ENCODE assay signal across 8 mouse cellular contexts in the genomic region with DNA sequence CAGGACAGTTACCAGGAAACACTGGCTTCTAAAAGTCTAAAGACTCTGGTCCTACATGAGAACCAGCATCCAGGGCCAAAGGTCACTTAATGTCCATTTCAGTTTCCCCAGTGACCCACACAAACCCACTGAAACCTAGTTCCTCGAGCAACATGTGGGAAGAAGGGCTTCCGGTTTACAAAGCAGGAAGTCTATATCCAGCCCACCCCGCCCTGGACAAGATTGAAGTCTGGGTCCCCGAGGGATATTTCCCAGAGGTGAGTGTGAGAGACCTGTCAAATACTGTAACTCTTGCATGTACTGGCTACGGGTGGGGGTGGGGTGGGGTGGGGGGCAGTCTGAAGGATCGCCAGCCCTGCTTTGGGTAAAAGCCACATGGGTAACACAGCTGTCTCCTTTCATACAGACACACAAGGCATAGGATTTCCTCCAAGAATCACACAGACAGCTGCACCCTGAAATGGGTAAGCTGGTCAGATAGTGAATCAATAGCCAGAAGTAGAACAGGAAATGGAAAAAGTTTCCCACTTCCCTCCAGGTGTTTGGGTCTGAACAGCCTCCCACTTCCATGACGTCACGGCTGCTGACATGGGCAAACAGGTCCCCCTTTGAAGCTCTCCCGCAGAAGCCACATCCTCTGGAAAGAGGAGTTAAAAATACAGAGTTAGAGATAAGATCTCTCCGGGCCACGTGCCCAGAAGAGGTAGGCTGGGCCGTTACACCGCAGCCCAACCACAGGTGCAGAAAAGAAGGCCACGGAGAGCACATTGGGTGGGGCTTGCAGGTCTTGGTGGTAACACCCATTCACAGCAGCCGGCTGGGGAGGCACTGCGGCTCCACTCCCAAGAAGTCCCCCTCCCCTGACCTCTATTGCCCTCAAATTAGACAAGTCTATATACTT. TPM values are rescaled to one million over a fixed set of nuclear protein-coding genes. Genes with fewer than 3 reads are reported as not detected.
A peak's percentile ranks its signal among the peaks of the same experiment; 100 is the strongest.
DNase-seq lines count a peak whose midpoint lies in the region; ATAC-seq and TF ChIP-seq lines count a peak whose summit lies in the region.

No protein-coding gene starts in this region.

- TF ChIP-seq POLR2A in liver, adult 2 months (IDR thresholded peaks at IDR 0.05; ENCODE audit: extremely low read depth, insufficient read depth, low read length), result no peak

- peak; percentile 5; the same call in 1 of the 2 replicates for ATAC-seq in forebrain, embryonic 14.5 days
- no peak for ATAC-seq in forebrain, embryonic 16.5 days
- ATAC-seq in hindbrain, embryonic 13.5 days (ENCODE audit: low FRiP score), result no peak
- ATAC-seq in neutrophil, adult 5-6 weeks (ENCODE audit: extremely low read depth, insufficient number of reproducible peaks, low FRiP score, poor library complexity, severe bottlenecking), result peak; percentile 60

- no peak overlapping the region for H3K9ac ChIP-seq in forebrain, embryonic 14.5 days (ENCODE audit: low read length)
- no peak overlapping the region for H3K9ac ChIP-seq in forebrain, embryonic 16.5 days (replicated peaks; ENCODE audit: low read depth, low read length)
- H3K9ac ChIP-seq in hindbrain, embryonic 13.5 days, result no peak overlapping the region
- H3K9ac ChIP-seq in liver, adult 2 months (ENCODE audit: low read depth, low read length), result peak overlapping the region; percentile 26; the same call in 1 of the 2 replicates

- H3K9me3 ChIP-seq in forebrain, embryonic 14.5 days (replicated peaks; ENCODE audit: control insufficient read depth, low read length), result no peaks in the 10 kb centered on the region
- no peaks in the 10 kb centered on the region for H3K9me3 ChIP-seq in forebrain, embryonic 16.5 days (ENCODE audit: control insufficient read depth, low read length)
- no peaks in the 10 kb centered on the region for H3K9me3 ChIP-seq in embryonic facial prominence, embryonic 10.5 days
- H3K9me3 ChIP-seq in hindbrain, embryonic 13.5 days, result no peaks in the 10 kb centered on the region

- H3K27ac ChIP-seq in forebrain, embryonic 14.5 days (ENCODE audit: low read depth, low read length), result no peak overlapping the region
- no peak overlapping the region for H3K27ac ChIP-seq in forebrain, embryonic 16.5 days (ENCODE audit: low read length)
- no peak overlapping the region; the same call in 1 of the 2 replicates for H3K27ac ChIP-seq in embryonic facial prominence, embryonic 10.5 days (replicated peaks)
- no peak overlapping the region for H3K27ac ChIP-seq in hindbrain, embryonic 13.5 days
- H3K27ac ChIP-seq in liver, adult 2 months (replicated peaks; ENCODE audit: insufficient read depth, low read depth, low read length), result no peak overlapping the region

- no peak overlapping the region for H3K4me2 ChIP-seq in forebrain, embryonic 14.5 days (ENCODE audit: low read length)
- H3K4me2 ChIP-seq in forebrain, embryonic 16.5 days (ENCODE audit: low read length), result no peak overlapping the region
- H3K4me2 ChIP-seq in hindbrain, embryonic 13.5 days, result peak overlapping the region; percentile 61; the same call in 1 of the 2 replicates

- no peaks in the 10 kb centered on the region for H3K36me3 ChIP-seq in forebrain, embryonic 14.5 days (ENCODE audit: control insufficient read depth, insufficient read depth, low read length)
- no peaks in the 10 kb centered on the region for H3K36me3 ChIP-seq in forebrain, embryonic 16.5 days (ENCODE audit: control insufficient read depth, insufficient read depth)
- no peaks in the 10 kb centered on the region for H3K36me3 ChIP-seq in embryonic facial prominence, embryonic 10.5 days (replicated peaks)
- H3K36me3 ChIP-seq in hindbrain, embryonic 13.5 days, result no peaks in the 10 kb centered on the region
- H3K36me3 ChIP-seq in liver, adult 2 months (ENCODE audit: control insufficient read depth, insufficient read depth, low read length), result no peaks in the 10 kb centered on the region

- 58% methylated on average over 16 of the region's 16 CpGs for WGBS in forebrain, embryonic 14.5 days
- 54% methylated on average over 16 of the region's 16 CpGs for WGBS in forebrain, embryonic 16.5 days
- WGBS in embryonic facial prominence, embryonic 10.5 days, result 54% methylated on average over 16 of the region's 16 CpGs
- 59% methylated on average over 16 of the region's 16 CpGs for WGBS in hindbrain, embryonic 13.5 days
- WGBS in liver, adult 2 months, result 17% methylated on average over 16 of the region's 16 CpGs

- peaks cover 13% of the 10 kb centered on the region for H3K4me1 ChIP-seq in forebrain, embryonic 14.5 days (ENCODE audit: control insufficient read depth, insufficient read depth, low read length)
- peaks cover 14% of the 10 kb centered on the region for H3K4me1 ChIP-seq in forebrain, embryonic 16.5 days (replicated peaks; ENCODE audit: control insufficient read depth, insufficient read depth, low read length)
- peaks cover 30% of the 10 kb centered on the region for H3K4me1 ChIP-seq in embryonic facial prominence, embryonic 10.5 days
- peaks cover 39% of the 10 kb centered on the region for H3K4me1 ChIP-seq in hindbrain, embryonic 13.5 days (replicated peaks)
- H3K4me1 ChIP-seq in liver, adult 2 months (ENCODE audit: control insufficient read depth, insufficient read depth, low read length), result peaks cover 3% of the 10 kb centered on the region; the same call in 1 of the 2 replicates

- no peak for DNase-seq in forebrain, embryonic 14.5 days (ENCODE audit: low spot score)
- no peak for DNase-seq in embryonic facial prominence, embryonic 10.5 days (ENCODE audit: low spot score)
- DNase-seq in liver, adult 2 months (ENCODE audit: extremely low read depth, low read depth, low spot score), result peak; percentile 65
- DNase-seq in urinary bladder, postnatal 25 days (ENCODE audit: low spot score), result peak; percentile 54
- no peak for DNase-seq in frontal cortex, postnatal 14 days (ENCODE audit: low spot score in 2 of 2)

- no peak overlapping the region for H3K4me3 ChIP-seq in forebrain, embryonic 14.5 days (ENCODE audit: low read depth, low read length)
- H3K4me3 ChIP-seq in forebrain, embryonic 16.5 days (replicated peaks; ENCODE audit: low read length), result no peak overlapping the region
- H3K4me3 ChIP-seq in embryonic facial prominence, embryonic 10.5 days, result peak overlapping the region; percentile 55
- no peak overlapping the region for H3K4me3 ChIP-seq in hindbrain, embryonic 13.5 days
- H3K4me3 ChIP-seq in liver, adult 2 months (ENCODE audit: insufficient read depth, low read depth, low read length), result peak overlapping the region; percentile 23; the same call in 1 of the 2 replicates

- TF ChIP-seq CTCF in liver, adult 2 months (IDR thresholded peaks at IDR 0.05; ENCODE audit: low read depth, low read length), result no peak

- H3K79me2 ChIP-seq in liver, adult 2 months (ENCODE audit: control insufficient read depth, insufficient read depth, low read length), result no peaks in the 10 kb centered on the region

- H3K27me3 ChIP-seq in forebrain, embryonic 14.5 days (replicated peaks; ENCODE audit: control insufficient read depth, insufficient read depth, low read length), result no peaks in the 10 kb centered on the region
- no peaks in the 10 kb centered on the region for H3K27me3 ChIP-seq in forebrain, embryonic 16.5 days (replicated peaks; ENCODE audit: control insufficient read depth, insufficient read depth, low read length)
- peaks cover 10% of the 10 kb centered on the region; the same call in 1 of the 2 replicates for H3K27me3 ChIP-seq in embryonic facial prominence, embryonic 10.5 days (replicated peaks; ENCODE audit: low read depth, poor library complexity, severe bottlenecking)
- H3K27me3 ChIP-seq in hindbrain, embryonic 13.5 days, result 0 out of 2 replicates have a peak, but pooled peaks cover 5% of the 10 kb centered on the region
- H3K27me3 ChIP-seq in liver, adult 2 months (ENCODE audit: control insufficient read depth, insufficient read depth, low read length), result no peaks in the 10 kb centered on the region

RNA-seq across cellular contexts. Expression of gene Dad1, which starts 26.7 kb away (rescaled TPM):
- polyA plus RNA-seq in forebrain, embryonic 14.5 days (2014; fragmentation: Nextera tagmentation; extraction: Ambion mirVana), result 310 and 372 TPM in 2 replicates
- polyA plus RNA-seq in forebrain, embryonic 16.5 days (2015; fragmentation: Nextera tagmentation; extraction: Ambion mirVana), result 290 and 292 TPM in 2 replicates
- 229 and 238 TPM in 2 replicates for polyA plus RNA-seq in embryonic facial prominence, embryonic 10.5 days (2016; fragmentation: Nextera tagmentation; extraction: Ambion mirVana)
- 343 and 348 TPM in 2 replicates for polyA plus RNA-seq in hindbrain, embryonic 13.5 days (2015; fragmentation: Nextera tagmentation; extraction: Ambion mirVana)
- 39.4 and 57.1 TPM in 2 replicates for total RNA-seq in liver, adult 2 months (2014; rRNA removed)
- 546 and 638 TPM in 2 replicates for polyA plus RNA-seq in liver, adult 2 months (2012; rRNA removed)
- total RNA-seq in neutrophil, adult 5-6 weeks (2017), result 50.7 and 51.7 TPM in 2 replicates

RNA-seq across cellular contexts. Expression of gene Abhd4, which starts 26.8 kb away (rescaled TPM):
- polyA plus RNA-seq in forebrain, embryonic 14.5 days (2014; fragmentation: Nextera tagmentation; extraction: Ambion mirVana), result 61.7 and 63.6 TPM in 2 replicates
- polyA plus RNA-seq in forebrain, embryonic 16.5 days (2015; fragmentation: Nextera tagmentation; extraction: Ambion mirVana), result 50.2 and 55.1 TPM in 2 replicates
- 37.3 and 39.9 TPM in 2 replicates for polyA plus RNA-seq in embryonic facial prominence, embryonic 10.5 days (2016; fragmentation: Nextera tagmentation; extraction: Ambion mirVana)
- polyA plus RNA-seq in hindbrain, embryonic 13.5 days (2015; fragmentation: Nextera tagmentation; extraction: Ambion mirVana), result 58.2 and 58.7 TPM in 2 replicates
- 22.1 and 25.2 TPM in 2 replicates for total RNA-seq in liver, adult 2 months (2014; rRNA removed)
- polyA plus RNA-seq in liver, adult 2 months (2012; rRNA removed), result 33.5 and 38.4 TPM in 2 replicates
- total RNA-seq in neutrophil, adult 5-6 weeks (2017), result 16.1 and 16.6 TPM in 2 replicates

RNA-seq across cellular contexts. Expression of gene Olfr49, which starts 57.6 kb away (rescaled TPM):
- polyA plus RNA-seq in forebrain, embryonic 14.5 days (2014; fragmentation: Nextera tagmentation; extraction: Ambion mirVana), result not detected in 2 replicates
- polyA plus RNA-seq in forebrain, embryonic 16.5 days (2015; fragmentation: Nextera tagmentation; extraction: Ambion mirVana), result not detected in 2 replicates
- not detected in 2 replicates for polyA plus RNA-seq in embryonic facial prominence, embryonic 10.5 days (2016; fragmentation: Nextera tagmentation; extraction: Ambion mirVana)
- not detected in 2 replicates for polyA plus RNA-seq in hindbrain, embryonic 13.5 days (2015; fragmentation: Nextera tagmentation; extraction: Ambion mirVana)
- not detected in 2 replicates for total RNA-seq in liver, adult 2 months (2014; rRNA removed)
- not detected in 2 replicates for polyA plus RNA-seq in liver, adult 2 months (2012; rRNA removed)
- 0.12 TPM in 1 of 2 replicates, not detected in the other for total RNA-seq in neutrophil, adult 5-6 weeks (2017)

Comparison
In these comparisons a context has a peak if more than half of its experiments do, and no peak if none do; other contexts are left out.
1. ATAC-seq: peak in forebrain, embryonic 14.5 days (single experiment) and neutrophil, adult 5-6 weeks (single experiment); none in forebrain, embryonic 16.5 days (single experiment) and hindbrain, embryonic 13.5 days (single experiment).
2. DNase-seq: peak in liver, adult 2 months (single experiment) and urinary bladder, postnatal 25 days (single experiment); none in forebrain, embryonic 14.5 days (single experiment), embryonic facial prominence, embryonic 10.5 days (single experiment) and frontal cortex, postnatal 14 days (0 of 2).
3. H3K4me3 ChIP-seq: peak in embryonic facial prominence, embryonic 10.5 days (single experiment) and liver, adult 2 months (single experiment); none in forebrain, embryonic 14.5 days (single experiment), forebrain, embryonic 16.5 days (single experiment) and hindbrain, embryonic 13.5 days (single experiment).